Mouse (Mus musculus): ENCODE measurements around the gene Gng4.

GRCm38 (mm10) chr13:13791981-13792380 is 8.1 kb downstream of the Gng4 start:
- no peak for TF ChIP-seq POLR2A (IDR thresholded peaks at IDR 0.05; ENCODE audit: control insufficient read depth, extremely low read depth, insufficient read depth, low read length, poor library complexity)
- TF ChIP-seq CTCF (IDR thresholded peaks at IDR 0.05; ENCODE audit: borderline replicate concordance, control insufficient read depth, extremely low read depth, insufficient read depth, low read length, poor library complexity): no peak

Measured in thymus, adult 2 months (tissue).